Mouse (Mus musculus) right cerebral cortex, postnatal 14 days (tissue): ENCODE results near the gene Itgb3bp.
A peak's percentile ranks its signal among the peaks of the same experiment; 100 is the strongest.

ENCODE experiments used
- DNase-seq: peaks from one replicate; pipeline ENCODE4 v3.0.0; 2022

The Itgb3bp gene

GRCm38 (mm10) chr4:99929613-99930517 is at the start of gene Itgb3bp:
Itgb3bp (minus strand) TSS chr4:99929813.
- DNase-seq, result peak; percentile 71

- no peak for DNase-seq
Observed at GRCm38 (mm10) chr4:99979326-99979725, 49.7 kb upstream of the Itgb3bp start.

- no peak for DNase-seq
Observed at GRCm38 (mm10) chr4:99974375-99974774, 44.8 kb upstream of the Itgb3bp start.

- DNase-seq, result no peak
Observed at GRCm38 (mm10) chr4:99973931-99974330, 44.3 kb upstream of the Itgb3bp start.

- DNase-seq, result no peak
Observed at GRCm38 (mm10) chr4:99972886-99973285, 43.3 kb upstream of the Itgb3bp start.

- no peak for DNase-seq
Observed at GRCm38 (mm10) chr4:99970097-99970496, 40.5 kb upstream of the Itgb3bp start.

- DNase-seq, result no peak
Observed at GRCm38 (mm10) chr4:99969328-99969727, 39.7 kb upstream of the Itgb3bp start.

GRCm38 (mm10) chr4:99966555-99966954 is 36.9 kb upstream of the Itgb3bp start:
- DNase-seq, result no peak

- DNase-seq, result no peak
Observed at GRCm38 (mm10) chr4:99959308-99959707, 29.7 kb upstream of the Itgb3bp start.

GRCm38 (mm10) chr4:99958084-99958815 is 28.6 kb upstream of the Itgb3bp start:
- DNase-seq, result no peak

GRCm38 (mm10) chr4:99957186-99957585 is 27.6 kb upstream of the Itgb3bp start:
- no peak for DNase-seq

- no peak for DNase-seq
Observed at GRCm38 (mm10) chr4:99955396-99955795, 25.8 kb upstream of the Itgb3bp start.

GRCm38 (mm10) chr4:99953904-99954303 is 24.3 kb upstream of the Itgb3bp start:
- DNase-seq, result no peak

- DNase-seq, result no peak
Observed at GRCm38 (mm10) chr4:99947896-99948295, 18.3 kb upstream of the Itgb3bp start.

GRCm38 (mm10) chr4:99947192-99947591 is 17.6 kb upstream of the Itgb3bp start:
- DNase-seq, result no peak

GRCm38 (mm10) chr4:99946516-99946915 is 16.9 kb upstream of the Itgb3bp start:
- DNase-seq, result no peak

GRCm38 (mm10) chr4:99945011-99945410 is 15.4 kb upstream of the Itgb3bp start:
- no peak for DNase-seq

- no peak for DNase-seq
Observed at GRCm38 (mm10) chr4:99944606-99945005, 15.0 kb upstream of the Itgb3bp start.

- DNase-seq, result no peak
Observed at GRCm38 (mm10) chr4:99941655-99942414, 12.2 kb upstream of the Itgb3bp start.

GRCm38 (mm10) chr4:99939711-99940505 is 10.3 kb upstream of the Itgb3bp start:
- no peak for DNase-seq

GRCm38 (mm10) chr4:99936278-99936677 is 6.7 kb upstream of the Itgb3bp start:
- no peak for DNase-seq

- no peak for DNase-seq
Observed at GRCm38 (mm10) chr4:99934859-99935258, 5.2 kb upstream of the Itgb3bp start.
